Mouse (Mus musculus) intestine, postnatal 0 days (tissue): ENCODE measurements at regions not wholly inside any gene's neighbourhood (a gene's known extent, or its start where the extent isn't known, plus 50 kb on each side); places are given as distances from the start of the nearest gene placed in this dataset.

ENCODE experiments used
- ATAC-seq: fragments of 200-750 bp; cut with Nextera tagmentation; 2 replicates; pipeline ENCODE4 v1.8.0; 2017; ENCODE audit warnings: mild to moderate bottlenecking, moderate TSS enrichment, moderate library complexity
- H3K27ac ChIP-seq: fragments of 300-500 bp; sonication (generic); 2 replicates; pipeline ENCODE4 v1.5.1; 2014; ENCODE audit warnings: mild to moderate bottlenecking, low read depth, low read length, moderate library complexity
- H3K27me3 ChIP-seq: fragments of 300-500 bp; sonication (generic); replicated peaks from 2 replicates; pipeline ENCODE4 v1.6.1; 2014; ENCODE audit warnings: low read length, mixed read lengths; ENCODE audit not compliant: control insufficient read depth, insufficient read depth
- H3K36me3 ChIP-seq: fragments of 300-500 bp; sonication (generic); 2 replicates; pipeline ENCODE4 v1.6.1; 2014; ENCODE audit warnings: mild to moderate bottlenecking, moderate library complexity; ENCODE audit not compliant: control insufficient read depth, insufficient read depth
- H3K4me1 ChIP-seq: fragments of 300-500 bp; sonication (generic); replicated peaks from 2 replicates; pipeline ENCODE4 v1.6.1; 2014; ENCODE audit warnings: antibody characterized with exemption, low read length, mixed read lengths; ENCODE audit not compliant: control insufficient read depth, insufficient read depth
- H3K4me2 ChIP-seq: fragments of 300-500 bp; sonication (generic); replicated peaks from 2 replicates; pipeline ENCODE4 v1.6.1; 2014; ENCODE audit warnings: low read depth, mild to moderate bottlenecking, moderate library complexity
- H3K4me3 ChIP-seq: fragments of 300-500 bp; sonication (generic); 2 replicates; pipeline ENCODE4 v1.5.1; 2014; ENCODE audit warnings: low read depth, low read length
- H3K9ac ChIP-seq: fragments of 300-500 bp; sonication (generic); 2 replicates; pipeline ENCODE4 v1.6.1; 2014; ENCODE audit warnings: mild to moderate bottlenecking, low read depth, low read length
- H3K9me3 ChIP-seq: fragments of 300-500 bp; sonication (generic); 2 replicates; pipeline ENCODE4 v1.6.1; 2016; ENCODE audit warnings: mixed run types; ENCODE audit not compliant: control insufficient read depth
- CTCF ChIP-seq: sonication (generic); IDR thresholded peaks from 2 replicates; pipeline ENCODE4 v1.5.1; 2016; ENCODE audit warnings: low read depth, mild to moderate bottlenecking, control low read depth, antibody characterized with exemption, moderate library complexity
- WGBS: fragments of 180-500 bp; shearing (Covaris S2); extraction: QIAGEN DNeasy Blood & Tissue Kit; methylation state at CpG from one replicate; pipeline ENCODE4 v1.1.7; 2014; 5-methylcytosine and 5-hydroxymethylcytosine counted together

DNA sequence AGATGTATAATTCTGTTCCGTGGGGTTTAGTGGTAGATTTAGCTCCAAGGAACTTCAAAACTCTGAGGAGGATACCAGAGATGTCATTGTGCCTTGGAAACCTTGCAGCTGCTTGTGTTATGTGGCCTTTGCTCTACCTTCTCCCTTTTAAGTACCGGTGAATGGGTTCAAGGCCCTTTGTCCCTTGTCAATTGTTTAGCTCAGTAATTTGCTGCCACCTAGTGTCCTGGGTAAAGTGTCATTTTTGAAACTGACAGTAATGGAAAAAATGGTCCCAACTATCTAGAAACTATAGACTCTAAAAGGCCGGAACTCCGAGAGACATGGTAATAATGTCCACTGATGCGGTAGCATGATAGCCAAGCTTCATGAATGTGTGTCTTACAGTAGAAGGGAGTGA, 90.8 kb upstream of the Phactr1 start:
- TF ChIP-seq CTCF = peak; percentile 81
- ATAC-seq = no peak
- Histone ChIP-seq H3K27me3 (no peaks in the 10 kb centered on the region), H3K4me3 (no peak overlapping the region), H3K4me1 (no peaks in the 10 kb centered on the region), H3K4me2 (no peak overlapping the region), H3K36me3 (no peaks in the 10 kb centered on the region), H3K27ac (no peak overlapping the region), H3K9ac (no peak overlapping the region), H3K9me3 (no peaks in the 10 kb centered on the region)
- WGBS = 55% methylated on average over 5 of the region's 5 CpGs

DNA sequence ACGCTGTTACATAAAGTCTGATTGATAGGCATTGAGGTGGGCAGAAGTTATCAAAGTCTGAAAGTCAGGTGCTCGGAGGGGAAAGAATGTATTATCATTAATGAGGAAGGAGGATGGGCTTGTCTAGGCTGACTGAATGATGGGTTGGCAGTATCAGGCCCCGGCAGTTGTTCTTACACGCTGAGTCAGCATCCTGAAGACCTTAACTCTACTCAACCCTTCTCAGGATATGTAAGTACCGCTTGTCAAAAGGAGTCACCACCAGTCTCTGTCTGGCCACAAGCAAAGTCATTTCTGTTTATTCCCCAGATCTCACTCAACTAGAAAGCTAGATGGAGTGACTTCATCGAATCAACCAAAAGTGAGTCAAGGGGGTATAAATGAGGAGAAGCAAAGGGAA, 90.0 kb upstream of the Phactr1 start:
- TF ChIP-seq CTCF = no peak

DNA sequence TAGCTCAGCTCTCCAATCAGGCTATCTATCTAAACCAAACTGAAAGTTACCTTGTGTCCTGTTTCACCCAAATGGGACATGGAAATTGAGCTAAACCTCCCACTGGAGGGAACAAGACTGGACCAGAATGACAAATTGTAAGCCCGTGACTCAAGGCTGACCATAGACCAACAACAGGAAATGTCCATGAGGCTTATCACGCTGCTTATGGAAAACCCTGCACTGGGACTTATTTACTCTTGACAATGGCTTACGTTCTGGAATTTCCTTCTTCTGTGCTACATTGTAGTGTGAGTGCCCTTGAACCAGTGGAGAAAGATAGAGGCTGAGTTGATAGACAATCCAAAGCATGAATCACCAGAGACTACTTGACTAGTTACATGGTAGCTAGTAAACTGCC, 87.5 kb upstream of the Phactr1 start:
- WGBS = 50% methylated on average over 3 of the region's 3 CpGs
- H3K4me2 ChIP-seq = no peak overlapping the region
- no peaks in the 10 kb centered on the region for H3K36me3 ChIP-seq
- H3K4me1 ChIP-seq = no peaks in the 10 kb centered on the region
- H3K27me3 ChIP-seq = no peaks in the 10 kb centered on the region
- no peak overlapping the region for H3K4me3 ChIP-seq
- H3K27ac ChIP-seq = no peak overlapping the region
- no peak for TF ChIP-seq CTCF
- H3K9me3 ChIP-seq = no peaks in the 10 kb centered on the region
- H3K9ac ChIP-seq = no peak overlapping the region
- no peak for ATAC-seq

More for the DNA sequence above, 90.0 kb upstream of the Phactr1 start:
- no peak overlapping the region for H3K4me2 ChIP-seq
- H3K4me3 ChIP-seq = no peak overlapping the region
- no peak overlapping the region for H3K27ac ChIP-seq
- H3K36me3 ChIP-seq = no peaks in the 10 kb centered on the region
- H3K9me3 ChIP-seq = no peaks in the 10 kb centered on the region
- WGBS = 83% methylated on average over 6 of the region's 6 CpGs
- no peak overlapping the region for H3K9ac ChIP-seq
- no peak for ATAC-seq
- no peaks in the 10 kb centered on the region for H3K27me3 ChIP-seq
- H3K4me1 ChIP-seq = no peaks in the 10 kb centered on the region

DNA sequence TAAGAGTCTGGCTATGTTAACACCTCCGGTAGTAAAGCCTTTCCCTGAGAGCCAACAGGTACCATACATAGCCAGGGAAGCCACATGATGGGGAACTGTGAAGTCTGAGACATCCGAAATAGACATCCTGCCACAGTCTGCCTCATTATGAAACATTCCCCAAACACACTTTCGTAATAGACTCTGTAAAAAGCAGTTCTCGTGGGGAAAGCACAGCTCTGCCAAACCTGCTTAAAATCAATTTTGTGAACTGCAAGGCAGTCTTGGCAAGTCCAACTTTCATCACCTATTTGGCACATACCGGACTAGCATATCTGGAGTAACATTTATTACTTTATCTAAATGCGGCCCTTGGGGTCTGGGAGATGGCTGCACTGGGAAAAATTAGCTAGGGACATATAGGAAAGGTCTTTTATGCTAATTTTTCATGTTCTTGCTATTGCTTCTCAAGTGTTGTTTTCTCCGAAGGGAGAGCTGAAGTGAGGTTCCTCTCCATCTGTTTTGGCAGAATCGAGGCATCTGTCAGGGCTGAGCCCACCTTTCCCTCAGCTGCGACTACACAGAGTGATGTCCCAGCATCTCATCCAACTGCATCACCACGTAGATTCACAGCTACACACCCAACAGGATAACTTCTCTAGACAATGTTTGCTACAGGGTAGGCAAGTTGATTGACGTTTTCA, 86.8 kb upstream of the Phactr1 start:
- no peak for TF ChIP-seq CTCF
- no peak overlapping the region for H3K9ac ChIP-seq
- H3K4me1 ChIP-seq = no peaks in the 10 kb centered on the region
- H3K4me3 ChIP-seq = no peak overlapping the region
- WGBS = 81% methylated on average over 11 of the region's 11 CpGs
- no peak for ATAC-seq
- H3K27ac ChIP-seq = no peak overlapping the region
- no peaks in the 10 kb centered on the region for H3K36me3 ChIP-seq
- no peak overlapping the region for H3K4me2 ChIP-seq
- H3K27me3 ChIP-seq = no peaks in the 10 kb centered on the region
- no peaks in the 10 kb centered on the region for H3K9me3 ChIP-seq

DNA sequence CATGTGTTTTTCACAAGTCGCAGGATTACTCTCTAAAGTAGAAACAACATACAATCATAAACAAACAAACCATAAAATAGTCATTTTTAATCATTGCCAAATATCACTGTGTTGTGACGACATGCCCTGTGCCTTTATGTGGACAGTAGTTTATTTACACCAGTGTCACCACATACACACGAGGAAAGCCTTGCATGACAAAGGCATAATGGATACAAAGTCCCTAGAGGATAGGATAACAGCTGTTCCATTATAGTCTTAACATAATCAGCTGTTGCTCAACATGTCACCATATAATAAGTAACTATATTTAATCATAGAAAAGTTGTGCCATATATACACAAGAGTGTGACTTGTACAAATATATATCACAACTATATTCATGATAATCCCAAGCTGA, 85.2 kb upstream of the Phactr1 start:
- no peaks in the 10 kb centered on the region for H3K27me3 ChIP-seq
- H3K9me3 ChIP-seq = no peaks in the 10 kb centered on the region
- no peak overlapping the region for H3K4me2 ChIP-seq
- H3K27ac ChIP-seq = no peak overlapping the region
- H3K36me3 ChIP-seq = no peaks in the 10 kb centered on the region
- no peak overlapping the region for H3K4me3 ChIP-seq
- ATAC-seq = 0 out of 2 replicates have a peak, but pooled peaks have one; percentile 45
- H3K9ac ChIP-seq = no peak overlapping the region
- TF ChIP-seq CTCF = no peak
- 32% methylated on average over 3 of the region's 3 CpGs for WGBS
- no peaks in the 10 kb centered on the region for H3K4me1 ChIP-seq

DNA sequence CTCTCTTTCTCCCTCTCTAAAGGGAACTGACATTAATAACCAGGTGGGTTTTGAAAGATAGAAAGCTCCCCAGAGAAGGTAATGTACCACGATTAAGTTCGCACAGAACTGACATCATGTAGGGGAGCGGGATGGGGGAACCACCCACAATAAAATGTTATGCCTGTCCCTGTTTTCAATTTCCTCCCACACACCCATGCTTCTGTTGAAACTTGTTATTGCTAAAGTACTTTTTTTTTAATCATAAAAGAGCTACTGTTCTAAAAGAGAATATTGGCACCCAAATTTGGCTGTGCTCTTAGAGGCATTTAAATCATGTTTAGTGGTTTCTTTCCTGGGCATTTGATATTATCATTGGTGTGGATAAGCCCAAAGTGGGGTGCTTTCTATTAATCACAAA, 82.6 kb upstream of the Phactr1 start:
- no peak for TF ChIP-seq CTCF
- Histone ChIP-seq H3K36me3 (no peaks in the 10 kb centered on the region), H3K4me1 (no peaks in the 10 kb centered on the region), H3K4me3 (no peak overlapping the region), H3K27ac (no peak overlapping the region), H3K4me2 (no peak overlapping the region), H3K9ac (no peak overlapping the region), H3K9me3 (no peaks in the 10 kb centered on the region), H3K27me3 (no peaks in the 10 kb centered on the region)
- ATAC-seq = no peak
- WGBS = 86% methylated on average over 3 of the region's 3 CpGs

DNA sequence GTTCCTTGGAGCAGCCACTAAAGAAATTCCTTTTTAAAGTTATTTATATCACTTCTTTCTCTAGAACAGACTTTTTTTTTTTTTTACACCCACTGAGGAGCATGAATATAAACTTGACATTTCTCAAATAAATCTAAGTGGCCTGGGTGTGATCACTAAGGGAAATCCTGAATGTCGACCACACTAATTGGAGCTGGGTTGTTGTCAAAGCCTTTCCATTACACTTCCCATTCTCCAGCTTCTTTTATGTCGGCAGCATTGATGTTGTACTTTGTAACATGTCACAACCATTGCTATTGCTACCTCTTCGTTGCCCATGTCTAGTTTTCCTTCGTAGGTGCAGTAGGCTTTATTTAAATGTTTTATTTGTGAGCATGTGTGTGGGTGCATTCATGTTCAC, 77.1 kb upstream of the Phactr1 start:
- no peak overlapping the region for H3K27ac ChIP-seq
- no peaks in the 10 kb centered on the region for H3K36me3 ChIP-seq
- no peaks in the 10 kb centered on the region for H3K4me1 ChIP-seq
- ATAC-seq = no peak
- no peaks in the 10 kb centered on the region for H3K27me3 ChIP-seq
- H3K4me3 ChIP-seq = no peak overlapping the region
- H3K4me2 ChIP-seq = no peak overlapping the region
- H3K9me3 ChIP-seq = no peaks in the 10 kb centered on the region
- no peak overlapping the region for H3K9ac ChIP-seq
- TF ChIP-seq CTCF = no peak
- WGBS = 80% methylated on average over 4 of the region's 4 CpGs
